Mouse (Mus musculus): ENCODE results near the gene Dad1. TPM values are rescaled to one million over a fixed set of nuclear protein-coding genes. Genes with fewer than 3 reads are reported as not detected.

The Dad1 gene
- polyA plus RNA-seq, 1 experiment: 324 TPM

DNA sequence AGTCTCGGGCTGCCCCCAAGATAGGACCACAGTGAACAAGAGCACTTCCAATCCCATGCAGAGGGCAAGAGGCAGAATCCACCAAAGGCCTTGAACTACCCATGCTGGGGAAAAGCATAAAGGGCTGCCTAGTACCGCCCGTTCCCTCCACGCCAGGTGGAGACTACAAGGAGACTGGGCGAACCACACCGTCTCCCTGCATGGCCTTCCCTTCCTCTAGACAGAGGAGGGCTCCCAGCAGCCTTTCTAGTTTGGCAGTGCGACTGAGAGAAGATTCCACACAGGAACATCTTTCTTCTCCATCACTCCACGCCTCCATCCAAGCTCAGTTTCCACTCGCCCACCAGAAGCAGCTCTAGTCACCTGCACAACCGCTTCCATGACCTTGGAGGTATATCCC is 14.1 kb upstream of the Dad1 start:
- no peaks in the 10 kb centered on the region for H3K79me2 ChIP-seq (ENCODE audit: control insufficient read depth, insufficient read depth)
- no peak overlapping the region for H3ac ChIP-seq (ENCODE audit: control insufficient read depth, insufficient read length)
- H3K36me3 ChIP-seq (ENCODE audit: control insufficient read depth, insufficient read depth): no peaks in the 10 kb centered on the region
- no peaks in the 10 kb centered on the region for H3K27me3 ChIP-seq (ENCODE audit: control insufficient read depth, insufficient read depth, insufficient read length)
- H3K4me2 ChIP-seq (ENCODE audit: low read depth): no peak overlapping the region
- TF ChIP-seq TCF3 (IDR thresholded peaks at IDR 0.05; ENCODE audit: insufficient read length, low read depth): no peak
- TF ChIP-seq MYOD1 (IDR thresholded peaks at IDR 0.05; ENCODE audit: control insufficient read depth in 1 of 3, insufficient read length in 2 of 3, low read depth in 2 of 3): no peak
- no peak for TF ChIP-seq SRF (IDR thresholded peaks at IDR 0.05; ENCODE audit: control insufficient read depth, insufficient read length, low read depth)
- TF ChIP-seq POLR2AphosphoS2 (IDR thresholded peaks at IDR 0.05; ENCODE audit: insufficient read length, low read depth): no peak
- no peak for TF ChIP-seq POLR2A (IDR thresholded peaks at IDR 0.05; ENCODE audit: insufficient read length, low read depth)
- TF ChIP-seq USF1 (IDR thresholded peaks at IDR 0.05; ENCODE audit: low read depth): no peak
- no peak for TF ChIP-seq MAX (IDR thresholded peaks at IDR 0.05; ENCODE audit: low read depth)
- no peak for TF ChIP-seq MYOG (IDR thresholded peaks at IDR 0.05; ENCODE audit: control insufficient read depth in 1 of 3, insufficient read depth in 1 of 3, insufficient read length in 2 of 3, low read depth in 2 of 3)
- no peak for TF ChIP-seq CEBPB (IDR thresholded peaks at IDR 0.05; ENCODE audit: insufficient read depth, poor library complexity, severe bottlenecking)
- no peak for TF ChIP-seq TCF12 (IDR thresholded peaks at IDR 0.05; ENCODE audit: insufficient read depth, poor library complexity, severe bottlenecking)
- no peak for TF ChIP-seq E2F4 (IDR thresholded peaks at IDR 0.05; ENCODE audit: insufficient read depth)
- TF ChIP-seq REST (IDR thresholded peaks at IDR 0.05; ENCODE audit: insufficient read depth, insufficient read length): no peak
- H3K4me3 ChIP-seq: no peak overlapping the region

DNA sequence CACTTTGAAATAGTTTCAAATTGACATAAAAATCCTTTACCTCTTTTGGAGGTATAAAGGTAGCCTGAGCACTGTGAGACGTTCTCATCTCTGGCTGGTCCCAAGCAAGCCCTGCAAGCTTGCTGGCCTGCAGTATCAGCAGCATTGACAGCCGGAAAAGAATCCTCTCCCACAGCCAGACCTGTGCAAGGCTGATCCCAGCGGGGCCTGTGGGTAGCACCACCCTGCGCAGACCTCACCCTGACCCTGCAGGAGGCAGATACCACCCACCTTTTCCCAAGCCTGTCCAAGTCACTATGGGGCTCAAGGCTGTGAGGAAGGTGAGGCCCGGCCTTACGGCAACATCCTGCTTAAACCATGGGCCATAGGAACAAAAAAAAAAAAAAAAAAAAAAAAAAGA is 12.0 kb upstream of the Dad1 start:
- Histone ChIP-seq H3ac (ENCODE audit: control insufficient read depth, insufficient read length) (no peak overlapping the region), H3K79me2 (ENCODE audit: control insufficient read depth, insufficient read depth) (no peaks in the 10 kb centered on the region), H3K4me3 (no peak overlapping the region), H3K36me3 (ENCODE audit: control insufficient read depth, insufficient read depth) (no peaks in the 10 kb centered on the region), H3K27me3 (ENCODE audit: control insufficient read depth, insufficient read depth, insufficient read length) (no peaks in the 10 kb centered on the region), H3K4me2 (ENCODE audit: low read depth) (no peak overlapping the region)
- TF ChIP-seq MAX (IDR thresholded peaks at IDR 0.05; ENCODE audit: low read depth): no peak
- no peak for TF ChIP-seq MYOD1 (IDR thresholded peaks at IDR 0.05; ENCODE audit: control insufficient read depth in 1 of 3, insufficient read length in 2 of 3, low read depth in 2 of 3)
- no peak for TF ChIP-seq SRF (IDR thresholded peaks at IDR 0.05; ENCODE audit: control insufficient read depth, insufficient read length, low read depth)
- TF ChIP-seq TCF3 (IDR thresholded peaks at IDR 0.05; ENCODE audit: insufficient read length, low read depth): no peak
- no peak for TF ChIP-seq REST (IDR thresholded peaks at IDR 0.05; ENCODE audit: insufficient read depth, insufficient read length)
- no peak for TF ChIP-seq USF1 (IDR thresholded peaks at IDR 0.05; ENCODE audit: low read depth)
- TF ChIP-seq TCF12 (IDR thresholded peaks at IDR 0.05; ENCODE audit: insufficient read depth, poor library complexity, severe bottlenecking): no peak
- no peak for TF ChIP-seq POLR2AphosphoS2 (IDR thresholded peaks at IDR 0.05; ENCODE audit: insufficient read length, low read depth)

DNA sequence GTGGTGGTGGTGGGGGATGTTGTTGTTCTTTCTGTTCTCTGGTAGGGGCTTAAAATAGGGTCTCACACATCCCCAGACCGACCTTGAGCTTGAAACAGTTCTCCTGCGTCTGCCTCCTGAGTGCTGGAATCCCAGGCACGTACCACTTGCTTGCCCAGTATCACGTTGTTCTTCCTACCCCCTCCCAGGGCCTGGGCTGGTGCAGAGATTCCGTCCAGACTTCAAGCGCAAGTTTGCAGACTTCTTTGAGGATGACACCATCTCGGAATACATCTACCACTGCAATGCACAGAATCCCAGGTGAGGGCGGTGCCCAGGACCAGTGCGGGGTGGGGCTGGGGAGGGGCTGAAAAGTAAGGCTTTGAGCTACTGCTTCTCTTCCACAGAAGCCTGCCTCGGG is 11.2 kb upstream of the Dad1 start:
- H3K79me2 ChIP-seq (ENCODE audit: control insufficient read depth, insufficient read depth): no peaks in the 10 kb centered on the region
- no peaks in the 10 kb centered on the region for H3K27me3 ChIP-seq (ENCODE audit: control insufficient read depth, insufficient read depth, insufficient read length)
- H3K4me2 ChIP-seq (ENCODE audit: low read depth): no peak overlapping the region
- no peaks in the 10 kb centered on the region for H3K36me3 ChIP-seq (ENCODE audit: control insufficient read depth, insufficient read depth)
- no peak for TF ChIP-seq TCF3 (IDR thresholded peaks at IDR 0.05; ENCODE audit: insufficient read length, low read depth)
- no peak for TF ChIP-seq E2F4 (IDR thresholded peaks at IDR 0.05; ENCODE audit: insufficient read depth)
- no peak for TF ChIP-seq MAX (IDR thresholded peaks at IDR 0.05; ENCODE audit: low read depth)
- TF ChIP-seq TCF12 (IDR thresholded peaks at IDR 0.05; ENCODE audit: insufficient read depth, poor library complexity, severe bottlenecking): no peak
- TF ChIP-seq USF1 (IDR thresholded peaks at IDR 0.05; ENCODE audit: low read depth): no peak
- no peak for TF ChIP-seq POLR2A (IDR thresholded peaks at IDR 0.05; ENCODE audit: insufficient read length, low read depth)
- TF ChIP-seq POLR2AphosphoS2 (IDR thresholded peaks at IDR 0.05; ENCODE audit: insufficient read length, low read depth): no peak
- TF ChIP-seq MYOD1 (IDR thresholded peaks at IDR 0.05; ENCODE audit: control insufficient read depth in 1 of 3, insufficient read length in 2 of 3, low read depth in 2 of 3): no peak
- TF ChIP-seq CEBPB (IDR thresholded peaks at IDR 0.05; ENCODE audit: insufficient read depth, poor library complexity, severe bottlenecking): no peak
- TF ChIP-seq SRF (IDR thresholded peaks at IDR 0.05; ENCODE audit: control insufficient read depth, insufficient read length, low read depth): no peak
- TF ChIP-seq MYOG (IDR thresholded peaks at IDR 0.05; ENCODE audit: control insufficient read depth in 1 of 3, insufficient read depth in 1 of 3, insufficient read length in 2 of 3, low read depth in 2 of 3): no peak
- TF ChIP-seq REST (IDR thresholded peaks at IDR 0.05; ENCODE audit: insufficient read depth, insufficient read length): no peak
- no peak overlapping the region for H3K4me3 ChIP-seq
- no peak overlapping the region for H3ac ChIP-seq (ENCODE audit: control insufficient read depth, insufficient read length)

DNA sequence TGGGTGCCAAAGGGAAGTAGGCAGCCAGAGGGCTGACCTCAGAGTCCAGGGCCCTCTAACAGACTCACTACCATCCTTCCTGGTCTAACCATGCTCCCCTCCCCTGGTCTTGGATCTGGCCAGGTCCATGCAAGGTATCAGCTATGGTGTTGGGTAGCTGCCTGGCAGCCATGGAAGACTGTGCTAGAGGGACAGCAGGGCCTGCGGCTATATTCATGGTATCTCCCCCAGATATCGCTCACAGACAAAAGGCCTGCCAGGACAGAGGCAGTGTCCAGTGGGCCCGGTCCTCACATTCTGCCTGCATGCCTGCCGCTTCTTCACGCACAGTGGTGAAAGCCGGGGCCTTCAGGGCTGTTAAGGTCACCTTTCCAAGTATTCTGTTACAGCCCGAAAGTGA is 10.3 kb upstream of the Dad1 start:
- H3K36me3 ChIP-seq (ENCODE audit: control insufficient read depth, insufficient read depth): no peaks in the 10 kb centered on the region
- no peak for TF ChIP-seq POLR2AphosphoS2 (IDR thresholded peaks at IDR 0.05; ENCODE audit: insufficient read length, low read depth)
- no peak for TF ChIP-seq SRF (IDR thresholded peaks at IDR 0.05; ENCODE audit: control insufficient read depth, insufficient read length, low read depth)
- TF ChIP-seq MAX (IDR thresholded peaks at IDR 0.05; ENCODE audit: low read depth): no peak
- TF ChIP-seq MYOD1 (IDR thresholded peaks at IDR 0.05; ENCODE audit: control insufficient read depth in 1 of 3, insufficient read length in 2 of 3, low read depth in 2 of 3): no peak
- no peak for TF ChIP-seq TCF3 (IDR thresholded peaks at IDR 0.05; ENCODE audit: insufficient read length, low read depth)
- TF ChIP-seq E2F4 (IDR thresholded peaks at IDR 0.05; ENCODE audit: insufficient read depth): no peak
- no peak for TF ChIP-seq USF1 (IDR thresholded peaks at IDR 0.05; ENCODE audit: low read depth)
- no peak for TF ChIP-seq CEBPB (IDR thresholded peaks at IDR 0.05; ENCODE audit: insufficient read depth, poor library complexity, severe bottlenecking)
- TF ChIP-seq TCF12 (IDR thresholded peaks at IDR 0.05; ENCODE audit: insufficient read depth, poor library complexity, severe bottlenecking): no peak
- TF ChIP-seq MYOG (IDR thresholded peaks at IDR 0.05; ENCODE audit: control insufficient read depth in 1 of 3, insufficient read depth in 1 of 3, insufficient read length in 2 of 3, low read depth in 2 of 3): no peak
- TF ChIP-seq POLR2A (IDR thresholded peaks at IDR 0.05; ENCODE audit: insufficient read length, low read depth): no peak
- no peak for TF ChIP-seq REST (IDR thresholded peaks at IDR 0.05; ENCODE audit: insufficient read depth, insufficient read length)

More for the DNA sequence above, 10.3 kb upstream of the Dad1 start:
- H3K4me2 ChIP-seq (ENCODE audit: low read depth): no peak overlapping the region
- no peaks in the 10 kb centered on the region for H3K27me3 ChIP-seq (ENCODE audit: control insufficient read depth, insufficient read depth, insufficient read length)
- H3ac ChIP-seq (ENCODE audit: control insufficient read depth, insufficient read length): no peak overlapping the region
- no peak overlapping the region for H3K4me3 ChIP-seq
- H3K79me2 ChIP-seq (ENCODE audit: control insufficient read depth, insufficient read depth): no peaks in the 10 kb centered on the region
